Mouse (Mus musculus) limb, embryonic 13.5 days (tissue): ENCODE results near the gene Knop1. TPM values are rescaled to one million over a fixed set of nuclear protein-coding genes. Genes with fewer than 3 reads are reported as not detected.

ENCODE experiments used
- ATAC-seq: fragments of 200-750 bp; cut with Nextera tagmentation; 2 replicates; pipeline ENCODE4 v1.8.0; 2017; ENCODE audit warnings: low read depth, moderate number of reproducible peaks, moderate TSS enrichment; ENCODE audit not compliant: low FRiP score
- H3K27ac ChIP-seq: fragments of 300-500 bp; sonication (generic); 2 replicates; pipeline ENCODE4 v1.5.1; 2015; ENCODE audit warnings: inconsistent platforms, mild to moderate bottlenecking, moderate library complexity
- H3K27me3 ChIP-seq: fragments of 300-500 bp; sonication (generic); 2 replicates; pipeline ENCODE4 v1.6.1; 2015; ENCODE audit warnings: mild to moderate bottlenecking, inconsistent platforms
- H3K36me3 ChIP-seq: fragments of 300-500 bp; sonication (generic); 2 replicates; pipeline ENCODE4 v1.6.1; 2015; ENCODE audit warnings: inconsistent platforms, mild to moderate bottlenecking, moderate library complexity
- H3K4me1 ChIP-seq: fragments of 300-500 bp; sonication (generic); 2 replicates; pipeline ENCODE4 v1.6.1; 2015; ENCODE audit warnings: inconsistent platforms
- H3K4me2 ChIP-seq: fragments of 300-500 bp; sonication (generic); replicated peaks from 2 replicates; pipeline ENCODE4 v1.6.1; 2015; ENCODE audit warnings: inconsistent platforms, mild to moderate bottlenecking, moderate library complexity
- H3K4me3 ChIP-seq: fragments of 300-500 bp; sonication (generic); 2 replicates; pipeline ENCODE4 v1.5.1; 2015; ENCODE audit warnings: moderate library complexity, mild to moderate bottlenecking, inconsistent platforms
- H3K9ac ChIP-seq: fragments of 300-500 bp; sonication (generic); 2 replicates; pipeline ENCODE4 v1.6.1; 2015; ENCODE audit warnings: mild to moderate bottlenecking, inconsistent platforms
- H3K9me3 ChIP-seq: fragments of 300-500 bp; sonication (generic); 2 replicates; pipeline ENCODE4 v1.6.1; 2016; ENCODE audit warnings: inconsistent platforms
- WGBS: fragments of 180-500 bp; shearing (Covaris S2); methylation state at CpG from one replicate; pipeline ENCODE4 v1.1.7; 2015; 5-methylcytosine and 5-hydroxymethylcytosine counted together
- polyA plus RNA-seq: library from polyadenylated mRNA; unstranded; fragments of >200 nt; fragmentation: Nextera tagmentation; extraction: Ambion mirVana; gene quantifications from 2 replicates; pipeline ENCODE4 v1.2.1, GENCODE M21; 2015

Knop1 gene
- 125 and 134 TPM in 2 replicates for polyA plus RNA-seq

DNA sequence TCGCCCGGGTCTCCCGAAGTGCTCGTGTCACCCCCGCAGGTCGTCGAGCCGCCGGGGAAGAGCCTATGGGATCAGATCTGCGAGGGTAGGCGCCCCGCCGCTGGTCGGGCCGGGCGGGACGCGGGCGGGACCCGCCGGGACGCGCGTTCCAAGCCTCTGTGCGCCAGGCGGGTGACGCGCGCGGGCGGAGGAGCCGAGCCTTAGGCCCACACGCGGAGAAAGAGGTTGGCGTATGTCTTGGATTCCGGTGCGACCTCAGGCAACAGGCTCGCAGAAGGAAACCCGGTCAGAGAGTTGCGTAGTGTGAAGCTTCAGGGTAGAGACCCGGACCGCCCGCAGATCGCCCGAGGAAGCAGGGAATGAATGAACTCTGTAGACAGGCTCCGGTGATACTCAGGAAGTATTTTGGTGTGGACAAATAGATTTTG, at the start of gene Knop1:
Gene Knop1 (minus strand): TSS at position 378 of the 428 bp plus-strand sequence.
- peak; percentile 83 for ATAC-seq
- Histone ChIP-seq H3K27ac (peak within 1 kb of the TSS; percentile 53; the same call in 1 of the 2 replicates), H3K9me3 (no peaks in the 10 kb centered on the region), H3K9ac (peak within 1 kb of the TSS; percentile 77), H3K27me3 (no peaks in the 10 kb centered on the region), H3K4me1 (peaks cover 16% of the 10 kb centered on the region), H3K36me3 (peaks cover 25% of the 10 kb centered on the region), H3K4me3 (peak within 1 kb of the TSS; percentile 81), H3K4me2 (peak within 1 kb of the TSS; percentile 89)
- whole genome bisulfite sequencing = under 1% methylated on average over 46 of the region's 46 CpGs

DNA sequence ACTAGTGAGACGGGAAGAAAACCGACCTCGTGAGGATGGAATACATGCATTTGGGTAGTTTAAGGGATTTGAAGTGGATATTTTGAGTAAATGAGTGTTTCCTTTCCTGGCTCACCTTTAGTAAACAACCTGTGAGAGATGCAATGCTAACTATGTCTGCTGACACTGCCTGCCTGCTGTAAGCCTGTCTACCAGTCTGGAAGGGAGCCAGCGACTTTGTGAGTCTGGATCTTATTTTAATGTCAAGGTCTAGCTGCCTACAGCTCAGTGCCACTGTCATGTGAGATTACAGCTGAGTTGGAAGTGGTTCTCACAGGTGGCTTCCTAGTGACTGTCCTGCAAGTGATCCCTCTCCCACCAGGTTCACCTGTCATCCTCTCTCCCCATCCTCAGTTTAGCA, 48.5 kb upstream of the Knop1 start:
- no peak overlapping the region for H3K9ac ChIP-seq
- peaks cover 15% of the 10 kb centered on the region for H3K27me3 ChIP-seq
- no peak overlapping the region for H3K4me3 ChIP-seq
- H3K4me1 ChIP-seq = peaks cover 23% of the 10 kb centered on the region
- H3K27ac ChIP-seq = no peak overlapping the region
- WGBS = 87% methylated on average over 4 of the region's 4 CpGs
- H3K4me2 ChIP-seq = no peak overlapping the region
- no peaks in the 10 kb centered on the region for H3K9me3 ChIP-seq
- no peak for ATAC-seq
- H3K36me3 ChIP-seq = no peaks in the 10 kb centered on the region

GRCm38 (mm10) chr7:118903879-118904278, 47.8 kb upstream of the Knop1 start:
- no peak for ATAC-seq
- H3K4me2 ChIP-seq = no peak overlapping the region
- peaks cover 15% of the 10 kb centered on the region for H3K27me3 ChIP-seq
- 87% methylated on average over 9 of the region's 9 CpGs for WGBS
- no peak overlapping the region for H3K27ac ChIP-seq
- H3K9me3 ChIP-seq = no peaks in the 10 kb centered on the region
- no peak overlapping the region for H3K4me3 ChIP-seq
- no peaks in the 10 kb centered on the region for H3K36me3 ChIP-seq
- H3K4me1 ChIP-seq = peaks cover 23% of the 10 kb centered on the region
- H3K9ac ChIP-seq = no peak overlapping the region

GRCm38 (mm10) chr7:118902944-118903343, 46.9 kb upstream of the Knop1 start:
- H3K4me3 ChIP-seq = peak overlapping the region; percentile 20
- no peaks in the 10 kb centered on the region for H3K9me3 ChIP-seq
- peaks cover 23% of the 10 kb centered on the region for H3K4me1 ChIP-seq
- WGBS = 17% methylated on average over 13 of the region's 13 CpGs
- H3K27me3 ChIP-seq = peaks cover 15% of the 10 kb centered on the region
- H3K36me3 ChIP-seq = no peaks in the 10 kb centered on the region
- H3K27ac ChIP-seq = peak overlapping the region; percentile 44; the same call in 1 of the 2 replicates
- peak overlapping the region; percentile 52 for H3K4me2 ChIP-seq
- peak; percentile 90 for ATAC-seq
- H3K9ac ChIP-seq = no peak overlapping the region

DNA sequence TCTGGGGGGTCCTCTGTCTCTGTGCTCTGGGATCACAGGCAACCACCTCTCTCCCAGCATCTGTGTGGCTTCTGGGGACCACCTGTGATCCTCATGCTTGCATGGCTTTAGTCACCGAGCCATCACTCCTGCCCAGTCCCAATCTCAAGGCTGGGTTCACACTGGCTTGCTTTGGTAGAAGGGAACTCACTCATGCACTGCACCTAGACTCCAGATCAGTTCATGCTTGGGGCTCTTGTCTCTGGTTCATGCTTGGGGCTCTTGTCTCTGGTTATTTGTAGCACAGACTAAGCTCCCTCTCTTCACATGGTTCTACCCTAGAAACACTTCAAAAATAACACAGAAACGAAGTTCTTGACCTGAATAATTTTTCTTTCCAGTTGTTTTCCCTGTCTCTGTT, 44.0 kb upstream of the Knop1 start:
- H3K27ac ChIP-seq = no peak overlapping the region
- no peaks in the 10 kb centered on the region for H3K36me3 ChIP-seq
- no peak for ATAC-seq
- no peaks in the 10 kb centered on the region for H3K9me3 ChIP-seq
- WGBS = 69% methylated on average over 2 of the region's 2 CpGs
- H3K27me3 ChIP-seq = peaks cover 15% of the 10 kb centered on the region
- no peak overlapping the region for H3K4me2 ChIP-seq
- H3K4me3 ChIP-seq = no peak overlapping the region
- peaks cover 23% of the 10 kb centered on the region for H3K4me1 ChIP-seq
- no peak overlapping the region for H3K9ac ChIP-seq

DNA sequence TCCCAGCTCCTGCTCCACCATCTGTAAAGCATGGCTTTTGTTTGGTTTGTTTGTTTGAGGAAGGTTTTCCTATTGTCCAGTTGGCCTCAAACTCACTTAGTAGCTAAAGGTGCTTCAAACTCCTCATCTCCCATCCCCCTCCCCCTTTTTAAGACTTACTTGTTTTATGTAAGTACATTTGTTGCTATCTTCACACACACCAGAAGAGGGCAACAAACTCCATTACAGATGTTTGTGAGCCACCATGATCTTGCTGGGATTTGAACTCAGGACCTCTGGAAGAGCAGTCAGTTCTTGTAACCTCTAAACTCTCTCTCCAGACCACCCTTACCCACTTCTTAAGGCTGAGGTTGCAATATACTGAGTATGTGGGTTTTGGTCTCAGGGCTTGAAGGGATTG, 42.0 kb upstream of the Knop1 start:
- no peak overlapping the region for H3K4me2 ChIP-seq
- ATAC-seq = no peak

GRCm38 (mm10) chr7:118895469-118896450, 39.7 kb upstream of the Knop1 start:
- ATAC-seq = no peak
- 81% methylated on average over 10 of the region's 10 CpGs for WGBS
- Histone ChIP-seq H3K27ac (no peak overlapping the region), H3K4me2 (no peak overlapping the region), H3K27me3 (peaks cover 10% of the 10 kb centered on the region), H3K9me3 (no peaks in the 10 kb centered on the region), H3K4me1 (no peaks in the 10 kb centered on the region), H3K9ac (no peak overlapping the region), H3K4me3 (no peak overlapping the region), H3K36me3 (no peaks in the 10 kb centered on the region)

More for the DNA sequence above, 42.0 kb upstream of the Knop1 start:
- no peaks in the 10 kb centered on the region for H3K9me3 ChIP-seq
- H3K36me3 ChIP-seq = no peaks in the 10 kb centered on the region
- no peak overlapping the region for H3K27ac ChIP-seq
- H3K4me3 ChIP-seq = no peak overlapping the region
- peaks cover 9% of the 10 kb centered on the region for H3K4me1 ChIP-seq
- peaks cover 15% of the 10 kb centered on the region for H3K27me3 ChIP-seq
- no peak overlapping the region for H3K9ac ChIP-seq

DNA sequence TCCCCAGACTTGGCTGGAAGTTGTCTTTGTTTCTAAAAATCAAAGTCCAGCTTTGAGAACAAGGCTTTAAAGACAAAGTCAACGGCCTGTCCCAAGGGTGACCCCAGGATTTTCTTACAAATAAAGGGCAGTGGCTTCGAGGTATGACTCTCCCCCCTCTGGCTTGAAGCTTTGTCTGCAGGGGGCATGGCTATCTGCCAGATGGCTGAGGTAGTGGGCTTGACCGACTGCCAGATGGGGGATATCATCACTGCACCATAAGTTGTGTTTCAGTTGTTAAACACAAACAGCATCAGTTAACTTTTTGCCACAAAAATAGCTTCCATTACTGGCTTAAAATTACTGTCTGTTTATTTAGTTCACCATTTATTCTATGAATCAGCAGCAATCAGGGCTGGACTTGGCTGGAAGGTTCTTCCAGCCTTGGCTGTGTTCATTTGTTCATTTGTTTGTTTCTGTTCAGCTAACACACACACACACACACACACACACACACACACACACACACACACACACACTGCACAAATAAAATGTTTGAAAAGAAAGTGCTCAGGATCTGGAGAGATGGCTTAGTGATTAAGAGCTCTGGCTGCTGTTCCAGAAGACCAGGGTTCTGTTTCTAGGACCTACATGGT, 33.1 kb upstream of the Knop1 start:
- Histone ChIP-seq H3K9ac (no peak overlapping the region), H3K9me3 (no peaks in the 10 kb centered on the region), H3K4me2 (no peak overlapping the region), H3K4me3 (no peak overlapping the region), H3K4me1 (peaks cover 17% of the 10 kb centered on the region; the same call in 1 of the 2 replicates), H3K36me3 (no peaks in the 10 kb centered on the region), H3K27me3 (no peaks in the 10 kb centered on the region), H3K27ac (no peak overlapping the region)
- ATAC-seq = no peak
- WGBS = 22% methylated on average over 3 of the region's 3 CpGs

DNA sequence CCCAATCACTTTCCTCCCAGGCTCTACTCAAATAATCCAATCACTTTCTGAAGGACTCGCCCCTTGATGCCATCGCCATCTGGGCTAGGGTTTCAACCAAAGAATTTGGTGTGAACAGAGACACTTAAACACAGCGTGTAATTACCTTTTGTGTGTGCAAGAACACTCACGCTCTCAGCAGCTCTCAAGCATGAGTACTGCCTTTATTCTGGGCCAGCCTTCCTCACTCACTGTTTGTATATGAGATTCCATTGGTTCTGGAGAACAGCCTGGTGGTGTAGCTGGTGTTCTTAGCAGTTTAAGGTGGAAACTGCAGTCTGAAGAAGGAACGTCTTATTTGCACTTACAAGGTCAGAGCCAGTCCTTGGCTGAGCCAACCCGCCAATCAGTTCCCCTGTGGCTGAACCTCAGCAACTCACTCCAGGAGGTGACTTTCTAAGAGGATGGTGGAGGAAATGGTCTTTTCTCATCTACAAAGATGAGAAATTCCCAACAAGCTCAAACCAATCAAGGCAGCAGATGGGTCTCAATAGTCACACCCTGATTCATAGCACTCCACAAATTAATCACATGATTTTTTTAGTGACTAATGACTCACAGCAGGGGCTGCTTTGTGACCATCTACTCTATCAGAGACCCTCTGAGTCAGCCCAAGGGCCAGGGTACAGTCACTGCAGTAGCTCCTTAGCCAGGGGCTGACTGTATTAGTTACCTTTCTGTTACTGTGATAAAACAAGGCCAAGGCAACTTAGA, 31.4 kb upstream of the Knop1 start:
- Histone ChIP-seq H3K4me1 (peaks cover 17% of the 10 kb centered on the region; the same call in 1 of the 2 replicates), H3K9ac (no peak overlapping the region), H3K9me3 (no peaks in the 10 kb centered on the region), H3K4me2 (no peak overlapping the region), H3K27me3 (no peaks in the 10 kb centered on the region), H3K27ac (no peak overlapping the region), H3K4me3 (no peak overlapping the region), H3K36me3 (no peaks in the 10 kb centered on the region)
- no peak for ATAC-seq
- WGBS = 40% methylated on average over 6 of the region's 6 CpGs

DNA sequence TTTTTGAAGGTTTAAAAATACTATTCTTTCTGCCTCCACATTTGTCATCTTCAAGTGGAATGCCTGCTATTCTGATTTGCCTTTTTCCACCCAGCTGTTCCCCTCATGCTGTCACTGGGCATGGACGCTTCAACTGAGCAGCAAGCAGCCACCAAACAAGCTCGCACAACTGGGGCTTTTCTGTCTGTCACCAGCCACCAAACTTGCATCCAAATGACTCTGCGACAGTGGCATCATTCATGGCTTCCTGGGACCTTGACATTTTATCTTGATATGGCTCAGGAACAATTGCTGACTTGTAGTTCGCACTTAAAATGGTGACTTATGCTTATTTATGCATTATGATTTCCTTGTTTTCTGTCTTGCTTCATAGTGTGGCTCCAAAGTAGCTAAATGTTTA, 28.9 kb upstream of the Knop1 start:
- Histone ChIP-seq H3K27ac (no peak overlapping the region), H3K36me3 (no peaks in the 10 kb centered on the region), H3K4me1 (peaks cover 17% of the 10 kb centered on the region; the same call in 1 of the 2 replicates), H3K27me3 (no peaks in the 10 kb centered on the region), H3K4me2 (no peak overlapping the region), H3K4me3 (no peak overlapping the region), H3K9ac (no peak overlapping the region), H3K9me3 (no peaks in the 10 kb centered on the region)
- ATAC-seq = no peak
- 80% methylated on average over 4 of the region's 4 CpGs for WGBS

DNA sequence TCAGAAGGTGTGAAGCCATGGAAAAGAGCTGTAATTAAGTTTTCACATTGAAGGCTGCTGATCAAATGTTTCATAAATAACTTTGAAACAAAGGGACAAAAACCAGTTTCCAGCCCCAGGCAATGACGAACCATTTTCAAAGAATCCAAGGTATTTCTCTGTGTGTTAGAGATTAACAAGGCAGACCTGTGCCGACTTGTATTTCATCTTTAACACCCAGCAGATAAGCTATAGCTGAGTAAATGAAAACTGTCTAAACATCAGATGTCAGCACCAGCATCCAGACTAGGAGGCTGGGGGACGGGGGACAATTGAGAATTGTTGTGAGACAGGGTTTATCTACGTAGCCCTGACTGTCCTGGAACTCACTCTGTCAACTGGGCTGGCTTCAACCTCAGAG, 27.9 kb upstream of the Knop1 start:
- WGBS = 78% methylated on average over 4 of the region's 4 CpGs
- peaks cover 14% of the 10 kb centered on the region; the same call in 1 of the 2 replicates for H3K4me1 ChIP-seq
- H3K4me2 ChIP-seq = no peak overlapping the region
- no peak overlapping the region for H3K4me3 ChIP-seq
- no peaks in the 10 kb centered on the region for H3K9me3 ChIP-seq
- no peak overlapping the region for H3K9ac ChIP-seq
- no peaks in the 10 kb centered on the region for H3K27me3 ChIP-seq
- H3K36me3 ChIP-seq = no peaks in the 10 kb centered on the region
- no peak for ATAC-seq
- H3K27ac ChIP-seq = no peak overlapping the region
